Mouse (Mus musculus) activated CD4-positive, CD25-positive, alpha-beta regulatory T cell (primary cell): ENCODE data around the gene A530064D06Rik. TPM values are rescaled to one million over a fixed set of nuclear protein-coding genes. Genes with fewer than 3 reads are reported as not detected.

ENCODE experiments used
- polyA plus RNA-seq, 2 experiments: library from polyadenylated mRNA; unstranded; fragments of 100-300 nt; shearing (Covaris generic); gene quantifications; one replicate each; pipeline ENCODE4 v1.2.1; 2017

A530064D06Rik gene
- under 1 TPM in 1 of 2 experiments, not detected in 1; 0.31 TPM for polyA plus RNA-seq

DNA sequence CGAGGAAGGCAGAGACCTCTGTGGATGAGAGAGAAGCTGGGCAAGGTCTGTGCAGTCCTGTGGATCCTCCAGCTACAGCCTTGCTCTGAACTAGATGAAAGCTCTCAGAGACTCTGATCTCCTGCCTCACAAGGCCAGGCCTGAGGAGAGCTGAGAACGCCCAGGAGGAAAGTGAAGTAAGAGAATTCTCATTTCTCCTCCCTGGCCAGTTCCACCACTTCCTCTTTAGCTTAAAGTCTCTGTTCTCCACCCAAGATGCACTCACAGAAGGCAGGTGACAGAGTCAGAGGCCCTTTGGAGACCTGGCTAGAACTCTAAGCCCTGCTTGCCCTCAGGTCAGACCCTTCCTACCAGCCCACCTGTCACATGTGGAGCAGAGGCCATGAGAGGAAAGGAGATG lies at the start of gene A530064D06Rik:
Gene A530064D06Rik, minus strand, starts transcription at position 173 of the 400 bp plus-strand sequence.

DNA sequence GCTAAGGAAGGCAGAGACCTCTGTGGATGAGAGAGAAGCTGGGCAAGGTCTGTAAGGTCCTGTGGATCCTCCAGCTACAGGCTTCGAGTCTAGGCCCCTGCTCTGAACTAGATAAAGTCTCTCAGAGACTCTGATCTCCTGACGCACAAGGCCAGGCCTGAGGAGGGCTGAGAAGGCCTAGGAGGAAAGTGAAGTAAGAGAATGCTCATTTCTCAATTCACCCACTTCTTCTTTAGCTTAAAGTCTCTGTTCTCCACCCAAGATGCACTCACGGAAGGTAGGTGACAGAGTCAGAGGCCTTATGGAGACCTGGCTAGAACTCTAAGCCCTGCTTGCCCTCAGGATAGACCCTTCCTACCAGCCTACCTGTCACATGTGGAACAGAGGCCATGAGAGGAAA lies 21.0 kb downstream of the A530064D06Rik start, which contains the start of gene 9830107B12Rik:
Gene 9830107B12Rik, minus strand, starts transcription at position 149 of the 400 bp plus-strand sequence.

Other genes starting within 250 kb of the A530064D06Rik start
- gene Foxp4, start 242.6 kb downstream of the A530064D06Rik start, polyA plus RNA-seq: 10 to 100 TPM; 27.8 to 33.6 TPM
- gene 1700122O11Rik, start 129.0 kb downstream of the A530064D06Rik start, polyA plus RNA-seq: not detected
- gene 1700067P10Rik, start 78.0 kb downstream of the A530064D06Rik start, polyA plus RNA-seq: not detected
- under 1 TPM in 1 of 2 experiments, not detected in 1; 0.23 TPM for gene 9830107B12Rik, start 21.0 kb downstream of the A530064D06Rik start, polyA plus RNA-seq
- under 1 TPM in 1 of 2 experiments, not detected in 1; 0.07 TPM for gene Trem1, start 65.5 kb upstream of the A530064D06Rik start, polyA plus RNA-seq
- not detected for gene Trem3, start 80.5 kb upstream of the A530064D06Rik start, polyA plus RNA-seq
- gene Treml4, start 97.0 kb upstream of the A530064D06Rik start, polyA plus RNA-seq: 1 to 10 TPM in 1 of 2 experiments, under 1 TPM in 1; 0.97 to 2.1 TPM
- 10 to 100 TPM; 15.6 to 38.8 TPM for gene Treml2, start 132.2 kb upstream of the A530064D06Rik start, polyA plus RNA-seq
- gene B430306N03Rik, start 148.9 kb upstream of the A530064D06Rik start, polyA plus RNA-seq: 1 to 10 TPM; 3.0 to 4.3 TPM
- gene Trem2, start 179.1 kb upstream of the A530064D06Rik start, polyA plus RNA-seq: under 1 TPM in 1 of 2 experiments, not detected in 1; 0.22 TPM
- under 1 TPM in 1 of 2 experiments, not detected in 1; 0.42 TPM for gene Treml1, start 192.6 kb upstream of the A530064D06Rik start, polyA plus RNA-seq
- gene Nfya, start 242.6 kb upstream of the A530064D06Rik start, polyA plus RNA-seq: 1 to 10 TPM; 4.5 to 8.6 TPM
- gene Oard1, start 242.7 kb upstream of the A530064D06Rik start, polyA plus RNA-seq: 10 to 100 TPM; 57.9 to 80.4 TPM